Comparison of ENCODE assay signal across 8 mouse cellular contexts in the genomic region with DNA sequence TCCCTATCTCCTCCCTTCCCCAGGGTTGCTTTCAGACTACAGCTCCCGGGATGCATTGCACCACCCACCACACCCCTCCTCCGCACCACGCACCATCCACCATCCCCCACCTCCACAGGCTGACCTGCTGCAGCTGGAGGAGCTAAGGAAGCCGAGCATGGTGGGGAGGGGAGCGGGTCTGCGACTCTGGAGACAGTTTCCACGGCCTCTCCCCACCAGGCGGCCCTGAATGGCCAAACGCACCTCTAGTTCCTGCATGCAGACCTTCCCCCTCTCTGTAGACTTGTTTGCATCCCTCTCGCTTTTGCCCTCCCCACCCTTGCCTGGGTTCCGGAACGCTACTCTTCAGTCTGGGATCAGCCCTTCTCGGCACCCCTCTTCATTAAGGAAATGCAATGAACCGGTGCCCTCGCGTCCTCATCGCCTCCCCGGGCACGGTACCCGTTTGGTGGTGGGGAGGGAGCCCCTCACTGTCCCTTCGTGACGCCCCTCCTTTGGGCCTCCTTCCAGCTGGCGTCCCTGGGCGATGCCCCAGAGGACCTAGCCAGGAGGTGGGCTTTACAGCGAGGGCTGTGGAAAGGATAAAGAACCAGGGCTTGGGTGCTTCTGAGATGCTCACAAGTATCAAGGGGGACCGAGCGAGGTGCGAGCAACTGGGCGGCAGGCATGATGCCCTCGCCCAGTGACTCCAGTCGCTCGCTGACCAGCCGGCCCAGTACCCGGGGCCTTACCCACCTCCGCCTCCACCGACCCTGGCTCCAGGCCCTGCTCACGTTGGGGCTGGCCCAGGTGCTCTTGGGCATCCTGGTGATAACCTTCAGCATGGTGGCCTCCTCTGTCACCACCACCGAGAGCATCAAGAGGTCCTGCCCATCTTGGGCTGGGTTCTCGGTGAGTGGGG. TPM values are rescaled to one million over a fixed set of nuclear protein-coding genes. Genes with fewer than 3 reads are reported as not detected.
DNase-seq lines count a peak whose midpoint lies in the region; ATAC-seq lines count a peak whose summit lies in the region.

TSS of gene Fam189b (plus strand) at position 86 of the 901 bp plus-strand sequence.

- H3K9me3 ChIP-seq in embryonic facial prominence, embryonic 11.5 days (replicated peaks; ENCODE audit: control insufficient read depth, low read length) = no peaks in the 10 kb centered on the region
- no peaks in the 10 kb centered on the region for H3K9me3 ChIP-seq in intestine, embryonic 16.5 days (ENCODE audit: control insufficient read depth, low read length)

- H3K27me3 ChIP-seq in embryonic facial prominence, embryonic 11.5 days (ENCODE audit: control insufficient read depth, insufficient read depth, low read length) = no peaks in the 10 kb centered on the region
- no peaks in the 10 kb centered on the region for H3K27me3 ChIP-seq in intestine, embryonic 16.5 days (replicated peaks; ENCODE audit: control insufficient read depth, insufficient read depth, low read length)

- 6% methylated on average over 39 of the region's 39 CpGs for WGBS in embryonic facial prominence, embryonic 11.5 days
- 9% methylated on average over 39 of the region's 39 CpGs for WGBS in intestine, embryonic 16.5 days

- ATAC-seq in embryonic facial prominence, embryonic 11.5 days (replicated peaks; ENCODE audit: insufficient number of reproducible peaks, low FRiP score, low TSS enrichment, low read depth) = peak; percentile 90
- peak; percentile 95 for ATAC-seq in intestine, embryonic 16.5 days
- peak; percentile 91 for ATAC-seq in megakaryocyte progenitor cell, adult 5-6 weeks (replicated peaks; ENCODE audit: poor library complexity)

- H3K9ac ChIP-seq in embryonic facial prominence, embryonic 11.5 days (replicated peaks; ENCODE audit: low read length) = peak within 1 kb of the TSS; percentile 76
- H3K9ac ChIP-seq in intestine, embryonic 16.5 days (ENCODE audit: low read depth, low read length) = peak within 1 kb of the TSS; percentile 85

- peak within 1 kb of the TSS; percentile 53 for H3K4me3 ChIP-seq in embryonic facial prominence, embryonic 11.5 days (ENCODE audit: low read depth, low read length)
- H3K4me3 ChIP-seq in intestine, embryonic 16.5 days (ENCODE audit: low read length) = peak within 1 kb of the TSS; percentile 75

- intact Hi-C loops in left cerebral cortex, postnatal 14 days (cut with DNase I) = no loop called here

- peaks cover 10% of the 10 kb centered on the region for H3K36me3 ChIP-seq in embryonic facial prominence, embryonic 11.5 days (replicated peaks; ENCODE audit: control insufficient read depth, insufficient read depth, low read depth, low read length)
- peaks cover 9% of the 10 kb centered on the region; the same call in 1 of the 2 replicates for H3K36me3 ChIP-seq in intestine, embryonic 16.5 days (ENCODE audit: control insufficient read depth, insufficient read depth, low read length)

- H3K4me1 ChIP-seq in embryonic facial prominence, embryonic 11.5 days (ENCODE audit: control insufficient read depth, insufficient read depth, low read length) = peaks cover 9% of the 10 kb centered on the region
- peaks cover 36% of the 10 kb centered on the region for H3K4me1 ChIP-seq in intestine, embryonic 16.5 days (ENCODE audit: control insufficient read depth, insufficient read depth, low read length)

- peak within 1 kb of the TSS; percentile 36; the same call in 1 of the 2 replicates for H3K27ac ChIP-seq in embryonic facial prominence, embryonic 11.5 days (replicated peaks; ENCODE audit: low read depth, low read length)
- peak within 1 kb of the TSS; percentile 72 for H3K27ac ChIP-seq in intestine, embryonic 16.5 days (ENCODE audit: low read length)

- H3K4me2 ChIP-seq in embryonic facial prominence, embryonic 11.5 days (ENCODE audit: low read depth, low read length) = peak within 1 kb of the TSS; percentile 86
- peak within 1 kb of the TSS; percentile 94 for H3K4me2 ChIP-seq in intestine, embryonic 16.5 days (ENCODE audit: low read depth, low read length)

- peak; percentile 93 for DNase-seq in adrenal gland, postnatal 14 days
- peak; percentile 91 for DNase-seq in embryonic facial prominence, embryonic 11.5 days (ENCODE audit: low spot score)
- no peak for DNase-seq in gonadal fat pad, adult 2 months (ENCODE audit: low read depth)
- DNase-seq in left cerebral cortex, postnatal 14 days (ENCODE audit: low spot score in 2 of 2) = peak; percentile 89 to 93
- DNase-seq in right cerebral cortex, postnatal 25 days = peak; percentile 94
- DNase-seq in natural killer cell, adult 2 months (ENCODE audit: low spot score in 2 of 2) = no peak

RNA-seq across cellular contexts. Expression of gene Fam189b, which starts in this region (rescaled TPM):
- 15.0 and 21.1 TPM in 2 replicates for total RNA-seq in adrenal gland, postnatal 14 days (2021)
- 15.3 and 19.4 TPM in 2 replicates for polyA plus RNA-seq in embryonic facial prominence, embryonic 11.5 days (2014; fragmentation: Nextera tagmentation; extraction: Ambion mirVana)
- 12.9 and 14.1 TPM in 2 replicates for polyA plus RNA-seq in gonadal fat pad, adult 2 months (2012; rRNA removed)
- 16.7 and 20.8 TPM in 2 replicates for polyA plus RNA-seq in intestine, embryonic 16.5 days (2015; fragmentation: Nextera tagmentation; extraction: Ambion mirVana)
- 10 to 100 TPM; 73.5 to 77.2 TPM for total RNA-seq in left cerebral cortex, postnatal 14 days (2021)
- 14.3 and 18.0 TPM in 2 replicates for total RNA-seq in megakaryocyte progenitor cell, adult 5-6 weeks (2015)
- 2.3 and 5.2 TPM in 2 replicates for total RNA-seq in megakaryocyte progenitor cell, adult 5-6 weeks (2017)

Comparison
In these comparisons a context has a peak if more than half of its experiments do, and no peak if none do; other contexts are left out.
1. DNase-seq: peak in adrenal gland, postnatal 14 days (single experiment), embryonic facial prominence, embryonic 11.5 days (single experiment), left cerebral cortex, postnatal 14 days (2 of 2) and right cerebral cortex, postnatal 25 days (single experiment); none in gonadal fat pad, adult 2 months (single experiment) and natural killer cell, adult 2 months (0 of 2).
2. Peak in every context shown above with its lines, with median percentiles within 50 percentile points of each other: ATAC-seq.